Mouse (Mus musculus): ENCODE measurements around the gene Heatr5a.

The Heatr5a gene

DNA sequence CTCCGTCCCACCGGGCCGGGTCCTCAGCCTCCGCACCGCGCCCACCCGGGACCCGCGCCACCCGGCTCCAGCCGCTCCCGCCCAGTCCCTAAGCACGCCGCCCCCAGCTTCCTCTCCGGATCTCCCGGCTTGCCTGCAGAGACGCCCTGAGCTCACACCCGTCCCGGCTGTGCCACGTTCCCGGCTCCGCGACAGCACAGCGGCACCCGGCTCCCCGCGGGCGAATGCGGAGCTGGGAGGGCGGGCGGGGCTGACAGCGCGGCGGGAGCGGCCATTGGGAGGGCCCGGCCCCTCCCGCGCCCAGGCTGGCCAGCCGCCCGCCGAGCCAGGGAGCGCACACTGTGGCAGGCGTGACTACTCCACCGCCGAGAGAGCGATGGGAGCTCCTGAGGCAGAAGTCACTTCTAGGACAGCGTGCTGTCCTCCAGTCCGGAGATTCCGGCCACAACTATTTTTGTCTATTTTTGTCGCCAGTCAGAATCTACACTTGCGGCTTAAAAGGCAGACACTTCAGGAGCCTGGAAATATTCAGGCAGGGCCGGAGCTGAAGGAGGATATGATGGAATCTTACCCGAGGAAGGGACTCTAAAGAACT lies at the start of gene Heatr5a:
Heatr5a (minus strand) TSS at position 252 of the 595 bp plus-strand sequence.
- peak; percentile 88 for DNase-seq (ENCODE audit: low spot score)

DNA sequence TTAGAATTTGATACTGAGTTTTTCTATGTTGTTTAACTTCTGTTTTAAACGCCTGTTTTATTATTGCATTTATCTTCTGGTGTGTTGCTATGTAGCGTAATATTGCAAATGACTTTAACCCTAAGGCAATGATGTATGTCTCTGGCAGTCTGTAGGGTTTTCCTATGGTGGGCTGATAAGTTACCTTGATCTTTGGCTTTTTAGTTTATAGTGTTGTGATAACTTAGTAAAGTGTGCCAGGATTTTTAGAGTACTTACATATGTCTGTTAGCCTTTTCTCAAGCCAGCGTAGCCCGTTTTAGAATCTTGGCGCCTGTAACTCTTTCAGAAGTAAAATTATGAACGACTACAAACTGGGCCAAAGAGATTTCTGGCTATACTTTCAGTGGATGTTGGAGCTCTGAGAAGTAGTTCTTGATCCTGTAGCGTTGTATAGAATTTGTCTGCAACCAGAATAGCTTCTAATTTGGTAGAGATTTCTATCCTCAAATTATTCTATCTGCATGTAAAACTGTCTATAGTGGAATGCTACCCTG lies 43.4 kb upstream of the Heatr5a start:
- no peak for DNase-seq (ENCODE audit: low spot score)

GRCm38 (mm10) chr12:52014044-52014443 lies 42.9 kb upstream of the Heatr5a start:
- DNase-seq (ENCODE audit: low spot score), result no peak

DNA sequence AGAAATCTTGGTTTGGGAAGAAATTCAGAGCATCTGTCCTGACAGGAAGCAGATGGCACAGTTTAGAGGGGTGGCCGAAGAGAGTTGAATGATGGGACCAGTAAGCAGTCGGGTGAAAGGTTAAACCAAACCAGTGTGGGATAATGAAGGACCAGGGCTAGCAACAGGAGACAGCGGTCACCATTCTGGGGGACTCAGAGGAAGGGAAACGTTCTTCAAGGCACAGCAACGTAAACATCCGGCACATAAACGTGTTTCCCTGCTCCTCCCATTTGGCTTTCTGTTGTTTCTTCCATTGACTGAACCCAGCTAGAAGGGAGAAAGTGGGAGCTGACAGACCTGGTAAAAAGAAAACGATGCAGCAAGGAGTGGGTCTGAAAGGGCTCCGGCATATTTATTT lies 42.2 kb upstream of the Heatr5a start:
- DNase-seq (ENCODE audit: low spot score), result no peak

DNA sequence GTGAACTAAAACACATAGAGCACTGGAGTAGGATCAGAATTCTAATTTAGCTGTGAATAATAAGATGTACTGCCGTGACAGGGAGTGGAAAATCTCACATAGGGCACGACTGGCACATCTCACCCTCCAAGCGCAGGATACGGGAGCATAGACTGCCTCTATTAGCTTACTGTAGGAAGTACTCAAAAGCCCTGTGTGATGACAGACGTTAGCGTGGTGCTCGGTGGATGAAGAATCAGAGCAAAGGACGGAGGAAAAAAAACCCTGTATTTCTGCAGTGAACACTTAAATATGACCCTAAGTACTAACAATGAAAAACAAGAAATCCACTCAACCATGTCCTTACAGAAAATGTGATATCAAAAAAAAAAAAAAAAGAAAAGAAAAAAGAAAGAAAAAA lies 41.0 kb upstream of the Heatr5a start:
- DNase-seq (ENCODE audit: low spot score), result no peak

GRCm38 (mm10) chr12:52010630-52010961 lies 39.5 kb upstream of the Heatr5a start:
- DNase-seq (ENCODE audit: low spot score), result no peak

- no peak for DNase-seq (ENCODE audit: low spot score)
These were observed 39.0 kb upstream of the Heatr5a start for GRCm38 (mm10) chr12:52009928-52010629.

GRCm38 (mm10) chr12:52006633-52006994 lies 35.5 kb upstream of the Heatr5a start:
- DNase-seq (ENCODE audit: low spot score), result no peak

GRCm38 (mm10) chr12:52005877-52006632 lies 34.9 kb upstream of the Heatr5a start, which contains the start of gene Dtd2:
Gene Dtd2 (minus strand): TSS chr12:52006501.
- peak; percentile 94 for DNase-seq (ENCODE audit: low spot score)

- DNase-seq (ENCODE audit: low spot score), result no peak
These were observed 31.6 kb upstream of the Heatr5a start for GRCm38 (mm10) chr12:52002746-52003145.

DNA sequence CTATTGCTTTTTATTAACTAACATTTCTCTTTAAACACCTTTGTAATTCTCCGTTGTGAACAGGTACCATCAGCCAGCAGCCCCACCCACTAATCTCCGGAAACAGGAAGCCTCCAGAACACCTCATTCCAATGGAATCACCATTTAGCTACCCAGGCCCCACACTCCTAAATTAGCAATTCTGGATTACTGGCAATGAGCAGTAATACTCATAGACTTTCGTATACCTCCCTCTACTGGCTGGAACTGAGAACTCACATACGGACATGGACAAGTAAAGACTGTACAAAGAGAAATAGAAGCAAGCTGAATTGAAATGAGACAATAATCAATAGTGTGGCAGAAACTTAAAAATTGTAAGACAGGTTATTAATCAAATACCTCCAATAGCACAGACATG lies 30.4 kb upstream of the Heatr5a start:
- peak; percentile 52 for DNase-seq (ENCODE audit: low spot score)

- no peak for DNase-seq (ENCODE audit: low spot score)
These were observed 27.3 kb upstream of the Heatr5a start for GRCm38 (mm10) chr12:51998366-51998932.

DNA sequence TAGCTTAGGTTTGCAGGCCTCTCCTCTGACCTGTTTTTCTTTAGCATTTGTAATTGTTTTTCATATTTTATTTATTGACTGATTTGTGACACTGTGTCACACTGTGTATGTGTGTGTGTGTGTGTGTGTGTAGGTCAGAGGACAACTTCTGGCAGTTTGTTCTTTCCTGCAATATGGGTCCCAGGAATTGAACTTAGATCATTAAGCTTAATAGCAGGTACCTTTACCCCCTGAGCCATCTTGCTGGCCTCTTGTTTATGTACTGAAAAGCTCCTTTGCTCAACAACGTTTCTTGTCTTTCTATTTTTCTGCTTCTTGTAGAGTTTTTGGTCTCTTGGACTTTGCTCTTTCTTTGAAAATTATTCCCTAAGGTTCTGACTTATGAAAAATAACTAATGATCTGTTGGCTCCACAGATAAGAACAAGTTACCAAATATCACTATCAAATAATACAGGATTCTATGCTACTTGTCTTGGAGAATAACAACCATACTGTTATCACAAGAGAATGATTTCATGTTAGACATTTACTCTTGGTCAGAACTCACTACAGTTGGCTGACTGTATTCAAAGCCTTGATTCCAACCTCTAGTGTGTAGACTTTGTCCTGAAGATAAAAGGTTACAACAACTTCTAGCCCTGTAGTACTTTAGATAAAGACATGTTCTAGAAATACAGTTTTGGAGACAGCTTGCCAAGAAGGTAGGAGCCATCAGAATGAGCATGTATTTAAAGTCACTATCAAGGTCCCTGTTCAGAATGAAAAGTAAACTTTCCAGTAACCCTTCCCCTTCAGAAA lies 24.8 kb upstream of the Heatr5a start:
- no peak for DNase-seq (ENCODE audit: low spot score)

GRCm38 (mm10) chr12:51990629-51991028 lies 19.5 kb upstream of the Heatr5a start:
- DNase-seq (ENCODE audit: low spot score), result no peak

- no peak for DNase-seq (ENCODE audit: low spot score)
These were observed 17.4 kb upstream of the Heatr5a start for GRCm38 (mm10) chr12:51988536-51988935.

DNA sequence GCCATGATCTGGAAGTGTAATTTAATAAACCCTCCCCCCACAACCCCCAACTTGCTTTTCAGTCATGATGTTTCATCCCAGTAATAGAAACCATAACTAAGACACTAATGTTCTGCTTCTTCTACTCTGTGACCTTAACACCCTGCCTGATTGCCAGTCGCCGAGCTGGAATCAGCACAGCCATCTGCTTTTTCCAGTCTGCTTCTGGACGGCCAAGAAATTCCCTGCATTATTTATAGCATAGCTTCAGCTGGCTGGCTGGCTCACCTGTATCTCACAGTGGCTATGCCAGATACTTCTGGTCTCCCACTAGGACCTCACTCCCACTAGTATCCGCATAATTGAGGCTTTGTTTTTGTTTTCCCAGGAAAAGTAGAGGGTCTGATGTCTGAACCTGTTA lies 14.7 kb upstream of the Heatr5a start:
- no peak for DNase-seq (ENCODE audit: low spot score)

GRCm38 (mm10) chr12:51985163-51985748 lies 14.1 kb upstream of the Heatr5a start:
- no peak for DNase-seq (ENCODE audit: low spot score)

- DNase-seq (ENCODE audit: low spot score), result no peak
These were observed 12.5 kb upstream of the Heatr5a start for GRCm38 (mm10) chr12:51983625-51984024.

DNA sequence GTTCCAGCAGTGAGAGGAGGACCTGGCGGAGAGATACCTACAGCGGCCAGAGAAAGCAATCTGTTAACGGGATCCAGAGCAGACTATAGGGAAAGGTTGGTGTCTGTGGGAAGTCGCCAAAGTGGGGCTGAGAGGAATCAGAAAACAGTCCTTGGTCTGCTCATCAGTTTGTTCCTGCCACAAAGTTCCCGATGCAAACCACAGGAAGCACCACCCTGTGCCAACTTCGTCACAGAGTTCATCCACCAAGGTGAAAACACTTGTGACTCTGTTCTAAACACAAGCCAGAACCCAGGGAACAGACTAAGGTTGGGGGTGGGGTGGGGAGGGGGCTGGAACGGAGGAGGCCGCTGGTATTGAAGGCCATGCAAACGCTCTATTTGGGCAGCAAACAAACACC lies 5.4 kb upstream of the Heatr5a start:
- DNase-seq (ENCODE audit: low spot score), result no peak

DNA sequence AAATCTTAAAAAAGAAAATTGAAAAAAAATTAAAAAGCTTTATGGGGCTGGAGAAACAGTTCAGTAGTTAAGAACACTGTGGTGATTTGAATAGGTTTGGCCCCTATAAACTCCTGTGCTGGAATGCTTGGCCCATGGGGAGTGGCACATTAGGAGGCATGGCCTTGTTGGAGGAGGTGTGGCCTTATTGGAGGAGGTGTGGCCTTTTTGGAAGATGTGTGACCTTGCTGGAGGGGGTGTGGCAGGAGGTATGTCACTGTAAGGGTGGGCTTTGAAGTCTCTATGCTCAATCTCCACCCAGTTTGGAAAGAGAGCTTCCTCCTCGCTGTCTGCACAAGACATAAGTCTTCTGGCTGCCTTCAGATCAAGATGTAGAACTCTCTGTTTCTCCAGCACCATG lies 3.3 kb upstream of the Heatr5a start:
- DNase-seq (ENCODE audit: low spot score), result no peak

GRCm38 (mm10) chr12:51972269-51973065 lies 1.3 kb upstream of the Heatr5a start:
- DNase-seq (ENCODE audit: low spot score), result no peak
